Mouse (Mus musculus) liver, embryonic 11.5 days (tissue): ENCODE results near the gene Maea. TPM values are rescaled to one million over a fixed set of nuclear protein-coding genes. Genes with fewer than 3 reads are reported as not detected.

Source experiments
- ATAC-seq: fragments of 200-750 bp; cut with Nextera tagmentation; replicated peaks from 2 replicates; pipeline ENCODE4 v1.8.0; 2017; ENCODE audit warnings: moderate number of reproducible peaks, mild to moderate bottlenecking, moderate TSS enrichment, moderate library complexity; ENCODE audit not compliant: low FRiP score
- DNase-seq: peaks from one replicate; pipeline ENCODE4 v3.0.0-alpha.2; 2017; ENCODE audit warnings: low spot score
- H3K27ac ChIP-seq: fragments of 300-500 bp; sonication (generic); 2 replicates; pipeline ENCODE4 v1.5.1; 2014; ENCODE audit warnings: mild to moderate bottlenecking, low read depth, low read length, control low read depth
- H3K27me3 ChIP-seq: fragments of 300-500 bp; sonication (generic); replicated peaks from 2 replicates; pipeline ENCODE4 v1.6.1; 2014; ENCODE audit warnings: low read length, mixed read lengths; ENCODE audit not compliant: control insufficient read depth, insufficient read depth
- H3K36me3 ChIP-seq: fragments of 300-500 bp; sonication (generic); 2 replicates; pipeline ENCODE4 v1.6.1; 2014; ENCODE audit warnings: mild to moderate bottlenecking, low read length, moderate library complexity, mixed read lengths; ENCODE audit not compliant: control insufficient read depth, insufficient read depth
- H3K4me1 ChIP-seq: fragments of 300-500 bp; sonication (generic); replicated peaks from 2 replicates; pipeline ENCODE4 v1.6.1; 2014; ENCODE audit warnings: low read length, mixed read lengths; ENCODE audit not compliant: control insufficient read depth, insufficient read depth
- H3K4me2 ChIP-seq: fragments of 300-500 bp; sonication (generic); 2 replicates; pipeline ENCODE4 v1.6.1; 2014; ENCODE audit warnings: mild to moderate bottlenecking, control low read depth, moderate library complexity
- H3K4me3 ChIP-seq: fragments of 300-500 bp; sonication (generic); 2 replicates; pipeline ENCODE4 v1.5.1; 2014; ENCODE audit warnings: low read depth, low read length, control low read depth
- H3K9ac ChIP-seq: fragments of 300-500 bp; sonication (generic); 2 replicates; pipeline ENCODE4 v1.6.1; 2014; ENCODE audit warnings: low read depth, low read length, control low read depth
- H3K9me3 ChIP-seq: fragments of 300-500 bp; sonication (generic); 2 replicates; pipeline ENCODE4 v1.6.1; 2016; ENCODE audit warnings: low read length, inconsistent platforms, mixed read lengths; ENCODE audit not compliant: control insufficient read depth
- WGBS: fragments of 180-500 bp; shearing (Covaris S2); extraction: QIAGEN DNeasy Blood & Tissue Kit; methylation state at CpG from one replicate; pipeline ENCODE4 v1.1.7; 2014; 5-methylcytosine and 5-hydroxymethylcytosine counted together
- polyA plus RNA-seq: library from polyadenylated mRNA; unstranded; fragments of >200 nt; fragmentation: Nextera tagmentation; extraction: Ambion mirVana; gene quantifications from 2 replicates; pipeline ENCODE4 v1.2.1, GENCODE M21; 2014

Maea gene
- polyA plus RNA-seq, 1 experiment from 2014 or later, result 103 TPM

DNA sequence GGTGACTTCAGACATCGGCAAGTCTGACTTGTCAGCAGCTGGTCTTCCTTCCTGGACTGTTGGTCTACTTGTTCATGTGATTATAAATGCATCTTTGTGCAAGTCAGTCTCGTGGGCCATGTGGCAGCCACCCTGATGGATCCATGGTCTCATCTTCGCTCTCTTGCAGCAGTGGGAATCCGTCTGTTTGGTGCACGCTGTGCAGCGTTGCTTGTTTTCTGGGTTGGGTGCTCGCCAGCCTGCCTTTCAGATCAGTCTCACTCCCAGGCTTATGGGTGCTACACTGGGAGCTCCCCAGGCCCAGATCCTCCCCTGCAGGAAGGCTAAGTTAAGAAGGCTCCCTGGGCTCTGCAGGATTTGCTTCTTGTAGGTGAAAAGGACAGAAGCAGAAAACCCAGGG is 61.5 kb downstream of the Maea start:
- Histone ChIP-seq H3K4me2 (no peak overlapping the region), H3K4me3 (no peak overlapping the region), H3K27ac (no peak overlapping the region), H3K9ac (no peak overlapping the region), H3K36me3 (peaks cover under 1% of the 10 kb centered on the region; the same call in 1 of the 2 replicates), H3K4me1 (no peaks in the 10 kb centered on the region), H3K9me3 (no peaks in the 10 kb centered on the region), H3K27me3 (no peaks in the 10 kb centered on the region)
- ATAC-seq (no peak), DNase-seq (no peak)
- WGBS, result 82% methylated on average over 7 of the region's 7 CpGs

DNA sequence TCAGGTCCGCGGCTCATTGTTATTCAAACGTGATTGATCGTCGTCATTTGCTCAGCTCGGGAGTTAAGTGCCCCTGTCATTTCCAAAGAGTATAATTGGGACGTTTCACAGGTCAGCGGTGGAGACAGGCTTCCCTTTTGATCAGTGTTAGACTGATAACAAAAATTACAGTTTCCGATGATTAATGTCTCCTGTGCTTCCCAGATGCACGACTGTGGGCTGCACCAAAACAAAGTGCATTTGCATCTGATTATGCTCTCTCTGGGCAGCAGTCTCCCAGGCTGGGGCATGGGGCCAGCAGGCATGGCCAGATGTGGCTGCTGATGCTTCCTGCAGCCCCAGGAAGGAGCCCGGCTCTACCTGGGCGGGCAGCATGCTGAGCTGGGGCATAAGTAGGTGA is 65.5 kb downstream of the Maea start:
- DNase-seq (no peak), ATAC-seq (no peak)
- WGBS, result 66% methylated on average over 12 of the region's 12 CpGs
- H3K4me3 ChIP-seq, result no peak overlapping the region
- no peaks in the 10 kb centered on the region for H3K27me3 ChIP-seq
- H3K4me2 ChIP-seq, result no peak overlapping the region
- H3K9me3 ChIP-seq, result no peaks in the 10 kb centered on the region
- no peak overlapping the region for H3K9ac ChIP-seq
- H3K36me3 ChIP-seq, result no peaks in the 10 kb centered on the region
- H3K4me1 ChIP-seq, result no peaks in the 10 kb centered on the region
- H3K27ac ChIP-seq, result no peak overlapping the region

DNA sequence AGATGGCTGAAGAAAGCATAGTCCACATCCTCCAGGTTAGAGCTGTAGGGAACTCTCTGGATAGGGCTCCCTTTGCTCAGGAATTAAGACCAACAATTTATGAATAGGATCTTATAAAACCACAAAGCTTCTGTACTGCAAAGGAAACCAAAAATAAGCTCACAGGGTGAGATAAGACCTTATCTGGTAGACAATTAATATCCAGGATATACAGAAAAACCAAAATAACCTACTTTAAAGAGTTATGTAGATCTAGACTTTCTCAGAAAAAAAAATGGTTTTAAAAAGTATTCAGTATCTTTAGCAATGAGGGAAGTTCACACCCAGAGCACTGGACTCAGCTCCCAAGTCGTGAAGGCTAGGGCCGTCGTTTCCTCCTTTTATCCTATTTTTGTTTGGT is 85.0 kb downstream of the Maea start:
- no peaks in the 10 kb centered on the region for H3K36me3 ChIP-seq
- no peak overlapping the region for H3K27ac ChIP-seq
- no peaks in the 10 kb centered on the region for H3K27me3 ChIP-seq
- ATAC-seq (no peak), DNase-seq (no peak)
- H3K4me1 ChIP-seq, result no peaks in the 10 kb centered on the region
- 54% methylated on average over 3 of the region's 3 CpGs for WGBS
- H3K4me3 ChIP-seq, result no peak overlapping the region
- H3K4me2 ChIP-seq, result no peak overlapping the region
- no peaks in the 10 kb centered on the region for H3K9me3 ChIP-seq
- no peak overlapping the region for H3K9ac ChIP-seq

Other genes starting within 250 kb of the Maea start
- not detected in 2 replicates for gene Slc5a1, start 231.3 kb upstream of the Maea start, polyA plus RNA-seq
- gene Spon2, start 117.1 kb upstream of the Maea start, polyA plus RNA-seq, result 7.5 and 8.5 TPM in 2 replicates
- 322 and 344 TPM in 2 replicates for gene Ctbp1, start 60.5 kb upstream of the Maea start, polyA plus RNA-seq
- gene Uvssa, start 43.0 kb downstream of the Maea start, polyA plus RNA-seq, result 4.9 and 5.6 TPM in 2 replicates
- gene Nkx1-1, start 98.5 kb downstream of the Maea start, polyA plus RNA-seq, result not detected in 2 replicates